Mouse (Mus musculus): Measurements from ENCODE around the gene Prss43.
"Not testable (repeated sequence)": the region's sequence is repeated elsewhere in the genome, so short reads cannot be mapped to it uniquely, and the experiment has no call there.

Prss43 gene

GRCm38 (mm10) chr9:110826390-110826789 lies at the start of gene Prss43:
TSS of gene Prss43 (plus strand) at chr9:110826690.
- no peak for ATAC-seq (ENCODE audit: low TSS enrichment)

GRCm38 (mm10) chr9:110778100-110778499 lies 48.4 kb upstream of the Prss43 start:
- no peak for ATAC-seq (ENCODE audit: low TSS enrichment)

GRCm38 (mm10) chr9:110778559-110778958 lies 47.9 kb upstream of the Prss43 start:
- ATAC-seq (ENCODE audit: low TSS enrichment): no peak

GRCm38 (mm10) chr9:110779242-110779913 lies 47.1 kb upstream of the Prss43 start:
- ATAC-seq (ENCODE audit: low TSS enrichment): no peak

- peak; percentile 96 for ATAC-seq (ENCODE audit: low TSS enrichment)
Observed at GRCm38 (mm10) chr9:110781256-110781721, 45.2 kb upstream of the Prss43 start.

GRCm38 (mm10) chr9:110781731-110782130 lies 44.8 kb upstream of the Prss43 start:
- ATAC-seq (ENCODE audit: low TSS enrichment): peak; percentile 29; the same call in 1 of the 2 replicates

GRCm38 (mm10) chr9:110783611-110784010 lies 42.9 kb upstream of the Prss43 start:
- no peak for ATAC-seq (ENCODE audit: low TSS enrichment)

GRCm38 (mm10) chr9:110788169-110788568 lies 38.3 kb upstream of the Prss43 start:
- ATAC-seq (ENCODE audit: low TSS enrichment): no peak

- no peak for ATAC-seq (ENCODE audit: low TSS enrichment)
Observed at GRCm38 (mm10) chr9:110790462-110790861, 36.0 kb upstream of the Prss43 start.

GRCm38 (mm10) chr9:110797013-110797412 lies 29.5 kb upstream of the Prss43 start:
- ATAC-seq (ENCODE audit: low TSS enrichment): no peak

- no peak for ATAC-seq (ENCODE audit: low TSS enrichment)
Observed at GRCm38 (mm10) chr9:110797866-110798265, 28.6 kb upstream of the Prss43 start, which contains the start of gene Prss42. TSS of gene Prss42 (plus strand) at chr9:110798166.

GRCm38 (mm10) chr9:110800834-110801479 lies 25.5 kb upstream of the Prss43 start:
- ATAC-seq (ENCODE audit: low TSS enrichment): no peak

- no peak for ATAC-seq (ENCODE audit: low TSS enrichment)
Observed at GRCm38 (mm10) chr9:110803294-110803693, 23.2 kb upstream of the Prss43 start.

GRCm38 (mm10) chr9:110810051-110810450 lies 16.4 kb upstream of the Prss43 start:
- ATAC-seq (ENCODE audit: low TSS enrichment): peak; percentile 72; the same call in 1 of the 2 replicates

- ATAC-seq (ENCODE audit: low TSS enrichment): no peak
Observed at GRCm38 (mm10) chr9:110813789-110814188, 12.7 kb upstream of the Prss43 start, which contains the start of gene Prss44. TSS of gene Prss44 (plus strand) at chr9:110813994.

- not testable (repeated sequence) for ATAC-seq (ENCODE audit: low TSS enrichment)
Observed at GRCm38 (mm10) chr9:110820546-110820945, 5.9 kb upstream of the Prss43 start.

- no peak for ATAC-seq (ENCODE audit: low TSS enrichment)
Observed at GRCm38 (mm10) chr9:110821436-110821835, 5.1 kb upstream of the Prss43 start.

- no peak for ATAC-seq (ENCODE audit: low TSS enrichment)
Observed at GRCm38 (mm10) chr9:110825426-110825825, 1.1 kb upstream of the Prss43 start.

GRCm38 (mm10) chr9:110825832-110826231 lies 658 bp upstream of the Prss43 start:
- no peak for ATAC-seq (ENCODE audit: low TSS enrichment)

- ATAC-seq (ENCODE audit: low TSS enrichment): no peak
Observed at GRCm38 (mm10) chr9:110833021-110833420, 6.5 kb downstream of the Prss43 start.

- ATAC-seq (ENCODE audit: low TSS enrichment): no peak
Observed at GRCm38 (mm10) chr9:110834411-110834810, 7.9 kb downstream of the Prss43 start, which contains the start of gene Prss45. TSS of gene Prss45 (plus strand) at chr9:110834588.

- ATAC-seq (ENCODE audit: low TSS enrichment): no peak
Observed at GRCm38 (mm10) chr9:110834961-110835360, 8.5 kb downstream of the Prss43 start.

- no peak; the same call in 1 of the 2 replicates for ATAC-seq (ENCODE audit: low TSS enrichment)
Observed at GRCm38 (mm10) chr9:110836112-110836511, 9.6 kb downstream of the Prss43 start.

Data from frontal cortex, adult (tissue).